Mouse (Mus musculus) kidney, adult 18-20 months (tissue): ENCODE measurements around the gene Zfhx2.

ENCODE experiments used
- DNase-seq: peaks from one replicate; pipeline ENCODE4 v3.0.0; 2021

Zfhx2 gene

GRCm38 (mm10) chr14:55105836-55106809, 14.0 kb upstream of the Zfhx2 start, which contains the start of gene Ap1g2:
Gene Ap1g2 (minus strand): TSS chr14:55106593.
- DNase-seq = peak; percentile 88

GRCm38 (mm10) chr14:55105386-55105785, 13.3 kb upstream of the Zfhx2 start:
- DNase-seq = no peak

- DNase-seq = no peak
Observed at GRCm38 (mm10) chr14:55104365-55104764, 12.2 kb upstream of the Zfhx2 start.

GRCm38 (mm10) chr14:55102253-55102785, 10.2 kb upstream of the Zfhx2 start:
- DNase-seq = no peak

- peak; percentile 58 for DNase-seq
Observed at GRCm38 (mm10) chr14:55101592-55101991, 9.5 kb upstream of the Zfhx2 start.

GRCm38 (mm10) chr14:55098067-55098466, 5.9 kb upstream of the Zfhx2 start:
- peak; percentile 64 for DNase-seq

GRCm38 (mm10) chr14:55097646-55098045, 5.5 kb upstream of the Zfhx2 start:
- DNase-seq = no peak

- DNase-seq = no peak
Observed at GRCm38 (mm10) chr14:55096573-55097087, 4.5 kb upstream of the Zfhx2 start.

GRCm38 (mm10) chr14:55095671-55096070, 3.5 kb upstream of the Zfhx2 start:
- peak; percentile 40 for DNase-seq

GRCm38 (mm10) chr14:55095263-55095662, 3.1 kb upstream of the Zfhx2 start:
- no peak for DNase-seq

GRCm38 (mm10) chr14:55094704-55095231, 2.6 kb upstream of the Zfhx2 start, which contains the start of gene Thtpa:
Gene Thtpa (plus strand): TSS chr14:55094784.
- peak; percentile 91 for DNase-seq

- DNase-seq = no peak
Observed at GRCm38 (mm10) chr14:55093927-55094326, 1.8 kb upstream of the Zfhx2 start.

GRCm38 (mm10) chr14:55091209-55091865, 787 bp downstream of the Zfhx2 start:
- peak; percentile 33 for DNase-seq

GRCm38 (mm10) chr14:55089199-55089947, 2.8 kb downstream of the Zfhx2 start:
- DNase-seq = no peak

GRCm38 (mm10) chr14:55086009-55086514, 6.1 kb downstream of the Zfhx2 start:
- no peak for DNase-seq

GRCm38 (mm10) chr14:55085324-55086008, 6.7 kb downstream of the Zfhx2 start:
- DNase-seq = peak; percentile 69

- peak; percentile 23 for DNase-seq
Observed at GRCm38 (mm10) chr14:55083481-55083880, 8.6 kb downstream of the Zfhx2 start.

- no peak for DNase-seq
Observed at GRCm38 (mm10) chr14:55081105-55081504, 11.0 kb downstream of the Zfhx2 start.

- DNase-seq = peak; percentile 77
Observed at GRCm38 (mm10) chr14:55079214-55079970, 12.7 kb downstream of the Zfhx2 start.

GRCm38 (mm10) chr14:55078366-55078989, 13.6 kb downstream of the Zfhx2 start:
- no peak for DNase-seq
